Mouse (Mus musculus): ENCODE measurements at regions not wholly inside any gene's neighbourhood (a gene's known extent, or its start where the extent isn't known, plus 50 kb on each side); places are given as distances from the start of the nearest gene placed in this dataset.

- H3K9ac ChIP-seq (ENCODE audit: low read depth, low read length), result no peak overlapping the region
- H3K4me2 ChIP-seq (replicated peaks; ENCODE audit: low read depth), result no peak overlapping the region
- ATAC-seq, result no peak
- no peaks in the 10 kb centered on the region for H3K36me3 ChIP-seq (ENCODE audit: control insufficient read depth, insufficient read depth)
- H3K27me3 ChIP-seq (replicated peaks; ENCODE audit: control insufficient read depth, insufficient read depth, low read length), result no peaks in the 10 kb centered on the region
- H3K4me1 ChIP-seq (replicated peaks; ENCODE audit: control insufficient read depth, insufficient read depth, low read length), result no peaks in the 10 kb centered on the region
- 84% methylated on average over 6 of the region's 6 CpGs for WGBS
- no peaks in the 10 kb centered on the region for H3K9me3 ChIP-seq (ENCODE audit: control insufficient read depth)
- no peak for TF ChIP-seq CTCF (IDR thresholded peaks at IDR 0.05; ENCODE audit: low read depth)
- no peak overlapping the region for H3K4me3 ChIP-seq (ENCODE audit: low read depth, low read length)
- H3K27ac ChIP-seq (ENCODE audit: low read depth, low read length), result no peak overlapping the region
These were observed 107.8 kb downstream of the Maf start for GRCm38 (mm10) chr8:115599771-115600170.

DNA sequence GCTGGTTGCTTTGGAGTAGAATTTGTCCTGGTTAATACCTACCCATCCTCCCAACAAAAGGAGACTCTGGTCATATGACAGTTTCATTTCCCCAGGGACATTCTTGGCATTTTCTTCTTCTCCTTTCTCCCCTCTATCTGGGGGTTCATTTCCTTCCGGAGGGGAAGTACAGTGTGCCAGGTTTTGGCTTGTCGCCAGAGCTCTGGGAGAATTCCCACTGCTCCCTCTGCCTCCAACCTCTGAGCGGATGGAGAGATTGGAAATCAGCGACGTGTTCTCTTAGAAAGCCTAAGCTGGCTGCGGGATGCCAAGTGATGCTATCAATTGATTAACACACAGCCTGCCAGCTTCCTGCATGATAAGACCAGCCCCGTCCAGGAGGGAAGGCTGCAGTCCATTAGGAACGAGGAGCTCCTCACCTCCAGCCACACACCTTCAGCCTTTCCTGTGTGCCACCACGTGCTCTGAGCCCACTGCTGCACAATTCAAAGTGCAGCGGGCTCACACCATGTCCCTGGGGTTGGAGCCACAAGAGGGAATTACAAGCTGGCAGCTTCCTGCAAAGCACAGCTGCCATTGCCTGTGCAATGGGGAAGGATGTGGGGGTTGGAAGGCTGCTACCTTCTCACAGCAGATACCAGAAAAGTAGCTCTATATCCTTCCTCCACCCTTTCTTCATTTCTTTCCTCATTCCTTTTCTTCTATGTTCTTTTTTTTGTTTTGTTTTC is 110.2 kb downstream of the Maf start:
- H3K27me3 ChIP-seq (replicated peaks; ENCODE audit: control insufficient read depth, insufficient read depth, low read length), result no peaks in the 10 kb centered on the region
- no peak overlapping the region for H3K4me2 ChIP-seq (replicated peaks; ENCODE audit: low read depth)
- no peak overlapping the region for H3K4me3 ChIP-seq (ENCODE audit: low read depth, low read length)
- no peak for ATAC-seq
- H3K9ac ChIP-seq (ENCODE audit: low read depth, low read length), result no peak overlapping the region
- no peak overlapping the region for H3K27ac ChIP-seq (ENCODE audit: low read depth, low read length)
- no peak for TF ChIP-seq CTCF (IDR thresholded peaks at IDR 0.05; ENCODE audit: low read depth)
- H3K9me3 ChIP-seq (ENCODE audit: control insufficient read depth), result no peaks in the 10 kb centered on the region
- no peaks in the 10 kb centered on the region for H3K36me3 ChIP-seq (ENCODE audit: control insufficient read depth, insufficient read depth)
- no peaks in the 10 kb centered on the region for H3K4me1 ChIP-seq (replicated peaks; ENCODE audit: control insufficient read depth, insufficient read depth, low read length)
- 40% methylated on average over 10 of the region's 10 CpGs for WGBS

DNA sequence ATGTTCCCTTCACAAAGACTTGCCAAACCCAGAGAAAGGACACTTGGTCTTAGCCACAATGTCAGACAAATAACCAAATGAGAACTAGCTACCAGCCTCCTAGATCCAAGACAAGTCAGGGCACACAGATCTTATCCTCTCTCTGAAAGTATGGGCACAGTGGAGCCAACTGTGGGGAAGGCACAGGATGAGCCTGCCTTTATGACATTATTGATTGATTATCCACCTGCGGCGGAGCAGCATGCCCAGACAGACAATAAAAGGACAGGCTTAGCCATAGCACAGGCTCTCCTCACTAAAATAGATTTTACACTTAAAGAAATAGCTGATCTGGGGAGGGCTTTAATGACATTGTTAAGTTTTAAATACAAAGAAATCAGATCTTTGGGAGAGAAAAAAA is 117.9 kb downstream of the Maf start:
- Histone ChIP-seq H3K27me3 (replicated peaks; ENCODE audit: control insufficient read depth, insufficient read depth, low read length) (no peaks in the 10 kb centered on the region), H3K9ac (ENCODE audit: low read depth, low read length) (no peak overlapping the region), H3K9me3 (ENCODE audit: control insufficient read depth) (no peaks in the 10 kb centered on the region), H3K4me1 (replicated peaks; ENCODE audit: control insufficient read depth, insufficient read depth, low read length) (no peaks in the 10 kb centered on the region), H3K4me2 (replicated peaks; ENCODE audit: low read depth) (no peak overlapping the region), H3K4me3 (ENCODE audit: low read depth, low read length) (no peak overlapping the region), H3K36me3 (ENCODE audit: control insufficient read depth, insufficient read depth) (no peaks in the 10 kb centered on the region), H3K27ac (ENCODE audit: low read depth, low read length) (no peak overlapping the region)
- no peak for ATAC-seq
- WGBS, result 50% methylated on average over 2 of the region's 2 CpGs
- no peak for TF ChIP-seq CTCF (IDR thresholded peaks at IDR 0.05; ENCODE audit: low read depth)

- H3K27me3 ChIP-seq (replicated peaks; ENCODE audit: control insufficient read depth, insufficient read depth, low read length), result no peaks in the 10 kb centered on the region
- no peaks in the 10 kb centered on the region for H3K9me3 ChIP-seq (ENCODE audit: control insufficient read depth)
- no peak overlapping the region for H3K9ac ChIP-seq (ENCODE audit: low read depth, low read length)
- H3K4me1 ChIP-seq (replicated peaks; ENCODE audit: control insufficient read depth, insufficient read depth, low read length), result no peaks in the 10 kb centered on the region
- no peak overlapping the region for H3K4me2 ChIP-seq (replicated peaks; ENCODE audit: low read depth)
- ATAC-seq, result no peak
- TF ChIP-seq CTCF (IDR thresholded peaks at IDR 0.05; ENCODE audit: low read depth), result no peak
- WGBS, result 81% methylated on average over 2 of the region's 2 CpGs
- no peak overlapping the region for H3K27ac ChIP-seq (ENCODE audit: low read depth, low read length)
- H3K36me3 ChIP-seq (ENCODE audit: control insufficient read depth, insufficient read depth), result no peaks in the 10 kb centered on the region
- no peak overlapping the region for H3K4me3 ChIP-seq (ENCODE audit: low read depth, low read length)
These were observed 118.5 kb downstream of the Maf start for GRCm38 (mm10) chr8:115589076-115589475.

GRCm38 (mm10) chr8:115584311-115584907 is 123.2 kb downstream of the Maf start:
- WGBS, result 69% methylated on average over 8 of the region's 8 CpGs
- no peak for ATAC-seq
- no peaks in the 10 kb centered on the region for H3K9me3 ChIP-seq (ENCODE audit: control insufficient read depth)
- H3K9ac ChIP-seq (ENCODE audit: low read depth, low read length), result no peak overlapping the region
- no peak for TF ChIP-seq CTCF (IDR thresholded peaks at IDR 0.05; ENCODE audit: low read depth)
- H3K36me3 ChIP-seq (ENCODE audit: control insufficient read depth, insufficient read depth), result no peaks in the 10 kb centered on the region
- H3K4me2 ChIP-seq (replicated peaks; ENCODE audit: low read depth), result no peak overlapping the region
- no peak overlapping the region for H3K27ac ChIP-seq (ENCODE audit: low read depth, low read length)
- H3K27me3 ChIP-seq (replicated peaks; ENCODE audit: control insufficient read depth, insufficient read depth, low read length), result no peaks in the 10 kb centered on the region
- H3K4me3 ChIP-seq (ENCODE audit: low read depth, low read length), result no peak overlapping the region
- no peaks in the 10 kb centered on the region for H3K4me1 ChIP-seq (replicated peaks; ENCODE audit: control insufficient read depth, insufficient read depth, low read length)

DNA sequence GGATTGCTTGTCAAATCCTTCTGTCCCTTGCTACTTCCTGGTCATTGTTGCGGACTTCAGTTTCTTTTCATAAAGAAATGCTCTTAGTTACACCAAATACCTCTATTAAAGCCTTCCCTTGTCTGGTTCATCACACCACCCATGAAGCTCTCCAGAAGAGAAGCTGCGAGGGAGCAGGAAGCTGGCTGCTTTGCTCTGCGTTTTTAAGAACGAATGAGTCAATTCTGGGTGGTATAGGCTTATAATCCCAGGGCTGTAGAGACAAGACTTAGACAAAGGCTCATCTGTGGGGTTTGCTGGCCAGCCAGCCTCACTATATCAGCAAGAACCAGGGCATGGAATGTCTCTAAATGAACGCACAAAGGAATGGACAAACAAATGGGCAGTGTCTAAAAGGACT is 124.4 kb downstream of the Maf start:
- Histone ChIP-seq H3K9ac (ENCODE audit: low read depth, low read length) (no peak overlapping the region), H3K4me2 (replicated peaks; ENCODE audit: low read depth) (no peak overlapping the region), H3K36me3 (ENCODE audit: control insufficient read depth, insufficient read depth) (no peaks in the 10 kb centered on the region), H3K27ac (ENCODE audit: low read depth, low read length) (no peak overlapping the region), H3K4me3 (ENCODE audit: low read depth, low read length) (no peak overlapping the region), H3K27me3 (replicated peaks; ENCODE audit: control insufficient read depth, insufficient read depth, low read length) (no peaks in the 10 kb centered on the region), H3K9me3 (ENCODE audit: control insufficient read depth) (no peaks in the 10 kb centered on the region), H3K4me1 (replicated peaks; ENCODE audit: control insufficient read depth, insufficient read depth, low read length) (no peaks in the 10 kb centered on the region)
- 86% methylated on average over 5 of the region's 5 CpGs for WGBS
- ATAC-seq, result no peak
- no peak for TF ChIP-seq CTCF (IDR thresholded peaks at IDR 0.05; ENCODE audit: low read depth)

All from intestine, postnatal 0 days (tissue).